In genomic region chr12:102757689-102758402, GRCm38 (mm10) we compare ENCODE assay signal across 8 mouse cellular contexts. TPM values are rescaled to one million over a fixed set of nuclear protein-coding genes. Genes with fewer than 3 reads are reported as not detected.
DNase-seq lines count a peak whose midpoint lies in the region; ATAC-seq and TF ChIP-seq lines count a peak whose summit lies in the region.

Gene Gm28051, minus strand, starts transcription at chr12:102757765.
Gene Gon7, minus strand, starts transcription at chr12:102757803.
Gene Ubr7, plus strand, starts transcription at chr12:102757967.

- H3K4me3 ChIP-seq in bone marrow, adult 2 months (replicated peaks; ENCODE audit: control insufficient read depth, low read depth, low read length): peak within 1 kb of the TSS; percentile 91
- peak within 1 kb of the TSS; percentile 89 for H3K4me3 ChIP-seq in embryonic facial prominence, embryonic 15.5 days (replicated peaks)
- peak within 1 kb of the TSS; percentile 89 for H3K4me3 ChIP-seq in limb, embryonic 14.5 days (replicated peaks; ENCODE audit: low read length)
- peak within 1 kb of the TSS; percentile 85 for H3K4me3 ChIP-seq in midbrain, postnatal 0 days (ENCODE audit: low read depth, low read length)

- peak; percentile 17; the same call in 1 of the 2 replicates for TF ChIP-seq CTCF in bone marrow, adult 2 months (IDR thresholded peaks at IDR 0.05; ENCODE audit: control insufficient read depth, insufficient read depth, low read length)
- peak; percentile 67 for TF ChIP-seq CTCF in midbrain, postnatal 0 days (IDR thresholded peaks at IDR 0.05)

- peak; percentile 98 for ATAC-seq in embryonic facial prominence, embryonic 15.5 days (ENCODE audit: insufficient number of reproducible peaks, low FRiP score, low TSS enrichment, low read depth)
- ATAC-seq in limb, embryonic 14.5 days (ENCODE audit: low FRiP score, low read depth): peak; percentile 98
- ATAC-seq in midbrain, postnatal 0 days (ENCODE audit: low FRiP score): peak; percentile 98

- under 1% methylated on average over 73 of the region's 73 CpGs for WGBS in bone marrow, adult 2 months
- under 1% methylated on average over 73 of the region's 73 CpGs for WGBS in embryonic facial prominence, embryonic 15.5 days
- WGBS in limb, embryonic 14.5 days: under 1% methylated on average over 52 of the region's 73 CpGs
- WGBS in midbrain, postnatal 0 days: under 1% methylated on average over 59 of the region's 73 CpGs

- H3K27ac ChIP-seq in bone marrow, adult 2 months (ENCODE audit: control insufficient read depth, insufficient read depth, low read depth, low read length, poor library complexity): peak within 1 kb of the TSS; percentile 82
- H3K27ac ChIP-seq in embryonic facial prominence, embryonic 15.5 days (replicated peaks): peak within 1 kb of the TSS; percentile 93
- H3K27ac ChIP-seq in limb, embryonic 14.5 days (replicated peaks; ENCODE audit: low read depth, low read length): peak within 1 kb of the TSS; percentile 83
- H3K27ac ChIP-seq in midbrain, postnatal 0 days (ENCODE audit: low read depth, low read length): peak within 1 kb of the TSS; percentile 82

- H3K4me2 ChIP-seq in embryonic facial prominence, embryonic 15.5 days (replicated peaks): peak within 1 kb of the TSS; percentile 68
- H3K4me2 ChIP-seq in limb, embryonic 14.5 days (replicated peaks; ENCODE audit: low read depth, low read length, severe bottlenecking): peak within 1 kb of the TSS; percentile 79
- H3K4me2 ChIP-seq in midbrain, postnatal 0 days (ENCODE audit: low read depth, low read length, poor library complexity, severe bottlenecking): peak within 1 kb of the TSS; percentile 88

- DNase-seq in 416B (ENCODE audit: low read depth): peak; percentile 97
- peak; percentile 96 for DNase-seq in heart, adult 8-10 months (ENCODE audit: low spot score)
- peak; percentile 98 for DNase-seq in kidney, adult 9 months
- DNase-seq in limb, embryonic 14.5 days (ENCODE audit: low spot score): peak; percentile 98
- peak; percentile 97 for DNase-seq in midbrain, postnatal 0 days (ENCODE audit: low spot score)
- DNase-seq in spleen, postnatal 14 days (ENCODE audit: low spot score in 2 of 2): peak; percentile 89 to 93

- no peaks in the 10 kb centered on the region for H3K36me3 ChIP-seq in embryonic facial prominence, embryonic 15.5 days
- peaks cover 11% of the 10 kb centered on the region for H3K36me3 ChIP-seq in limb, embryonic 14.5 days (ENCODE audit: control insufficient read depth, insufficient read depth, low read length)
- 0 out of 2 replicates have a peak, but pooled peaks cover 3% of the 10 kb centered on the region for H3K36me3 ChIP-seq in midbrain, postnatal 0 days (ENCODE audit: insufficient read depth, low read length)

- TF ChIP-seq POLR2A in bone marrow, adult 2 months (IDR thresholded peaks at IDR 0.05; ENCODE audit: borderline replicate concordance, control insufficient read depth, low read depth, low read length): peak; percentile 66; the same call in 1 of the 2 replicates
- peak; percentile 63; the same call in 1 of the 2 replicates for TF ChIP-seq POLR2A in limb, embryonic 14.5 days (IDR thresholded peaks at IDR 0.05; ENCODE audit: borderline replicate concordance, extremely low read depth, insufficient read depth, insufficient read length)

- peak within 1 kb of the TSS; percentile 68 for H3K9ac ChIP-seq in embryonic facial prominence, embryonic 15.5 days
- peak within 1 kb of the TSS; percentile 77 for H3K9ac ChIP-seq in limb, embryonic 14.5 days (ENCODE audit: low read depth, low read length, severe bottlenecking)
- H3K9ac ChIP-seq in midbrain, postnatal 0 days (replicated peaks; ENCODE audit: low read length, poor library complexity, severe bottlenecking): peak within 1 kb of the TSS; percentile 75

- H3K27me3 ChIP-seq in embryonic facial prominence, embryonic 15.5 days: no peaks in the 10 kb centered on the region
- H3K27me3 ChIP-seq in limb, embryonic 14.5 days (ENCODE audit: control insufficient read depth, insufficient read depth, low read length): no peaks in the 10 kb centered on the region
- H3K27me3 ChIP-seq in midbrain, postnatal 0 days (ENCODE audit: insufficient read depth, low read length): no peaks in the 10 kb centered on the region

- H3K4me1 ChIP-seq in bone marrow, adult 2 months (ENCODE audit: control insufficient read depth, insufficient read depth, low read length): no peaks in the 10 kb centered on the region; the same call in 1 of the 2 replicates
- peaks cover 23% of the 10 kb centered on the region for H3K4me1 ChIP-seq in embryonic facial prominence, embryonic 15.5 days
- H3K4me1 ChIP-seq in limb, embryonic 14.5 days (ENCODE audit: control insufficient read depth, insufficient read depth, low read length): peaks cover 18% of the 10 kb centered on the region
- H3K4me1 ChIP-seq in midbrain, postnatal 0 days (ENCODE audit: insufficient read depth, low read length): peaks cover 9% of the 10 kb centered on the region

- H3K9me3 ChIP-seq in embryonic facial prominence, embryonic 15.5 days (replicated peaks): no peaks in the 10 kb centered on the region
- H3K9me3 ChIP-seq in limb, embryonic 14.5 days (ENCODE audit: control insufficient read depth, low read length): no peaks in the 10 kb centered on the region
- H3K9me3 ChIP-seq in midbrain, postnatal 0 days (ENCODE audit: low read length): no peaks in the 10 kb centered on the region

RNA-seq across cellular contexts. Expression of gene Gm28051, which starts in this region (rescaled TPM):
- polyA plus RNA-seq in bone marrow, adult 2 months (2011; ENCODE audit: insufficient read depth, insufficient read length, low replicate concordance, missing spikeins): not detected in 2 replicates
- not detected in 2 replicates for polyA plus RNA-seq in embryonic facial prominence, embryonic 15.5 days (2015; fragmentation: Nextera tagmentation; extraction: Ambion mirVana)
- total RNA-seq in heart, adult 8-10 months (2022): not detected
- polyA plus RNA-seq in limb, embryonic 14.5 days (2012; rRNA removed): not detected in 2 replicates
- polyA plus RNA-seq in limb, embryonic 14.5 days (2014; fragmentation: Nextera tagmentation; extraction: Ambion mirVana): not detected in 2 replicates
- 0.93 TPM in 1 of 2 replicates, not detected in the other for total RNA-seq in midbrain, postnatal 0 days (2014; rRNA removed)
- not detected in 2 replicates for polyA plus RNA-seq in midbrain, postnatal 0 days (2015; fragmentation: Nextera tagmentation; extraction: Ambion mirVana)

RNA-seq across cellular contexts. Expression of gene Gon7, which starts in this region (rescaled TPM):
- polyA plus RNA-seq in bone marrow, adult 2 months (2011; ENCODE audit: insufficient read depth, insufficient read length, low replicate concordance, missing spikeins): 7.2 and 11.1 TPM in 2 replicates
- 24.3 and 25.6 TPM in 2 replicates for polyA plus RNA-seq in embryonic facial prominence, embryonic 15.5 days (2015; fragmentation: Nextera tagmentation; extraction: Ambion mirVana)
- 10 to 100 TPM in 3 of 4 experiments, 1 to 10 TPM in 1; 9.4 to 14.2 (median 10.9) TPM for total RNA-seq in heart, adult 8-10 months (2022)
- 11.0 and 16.9 TPM in 2 replicates for polyA plus RNA-seq in limb, embryonic 14.5 days (2012; rRNA removed)
- polyA plus RNA-seq in limb, embryonic 14.5 days (2014; fragmentation: Nextera tagmentation; extraction: Ambion mirVana): 17.7 and 21.7 TPM in 2 replicates
- total RNA-seq in midbrain, postnatal 0 days (2014; rRNA removed): 14.4 and 21.0 TPM in 2 replicates
- polyA plus RNA-seq in midbrain, postnatal 0 days (2015; fragmentation: Nextera tagmentation; extraction: Ambion mirVana): 30.9 and 39.1 TPM in 2 replicates

RNA-seq across cellular contexts. Expression of gene Ubr7, which starts in this region (rescaled TPM):
- 10.9 and 14.4 TPM in 2 replicates for polyA plus RNA-seq in bone marrow, adult 2 months (2011; ENCODE audit: insufficient read depth, insufficient read length, low replicate concordance, missing spikeins)
- polyA plus RNA-seq in embryonic facial prominence, embryonic 15.5 days (2015; fragmentation: Nextera tagmentation; extraction: Ambion mirVana): 38.2 and 38.7 TPM in 2 replicates
- total RNA-seq in heart, adult 8-10 months (2022): 10 to 100 TPM; 23.1 to 24.9 (median 24.7) TPM
- 36.5 and 39.9 TPM in 2 replicates for polyA plus RNA-seq in limb, embryonic 14.5 days (2012; rRNA removed)
- polyA plus RNA-seq in limb, embryonic 14.5 days (2014; fragmentation: Nextera tagmentation; extraction: Ambion mirVana): 48.0 and 48.2 TPM in 2 replicates
- 45.3 and 51.0 TPM in 2 replicates for total RNA-seq in midbrain, postnatal 0 days (2014; rRNA removed)
- 24.4 and 25.6 TPM in 2 replicates for polyA plus RNA-seq in midbrain, postnatal 0 days (2015; fragmentation: Nextera tagmentation; extraction: Ambion mirVana)

Comparison
In these comparisons a context has a peak if more than half of its experiments do, and no peak if none do; other contexts are left out.
1. Peak in every context shown above with its lines: DNase-seq, ATAC-seq, H3K4me3 ChIP-seq and H3K27ac ChIP-seq.